Mouse (Mus musculus): ENCODE measurements around the gene Tgm3. TPM values are rescaled to one million over a fixed set of nuclear protein-coding genes. Genes with fewer than 3 reads are reported as not detected.

Tgm3 gene
- polyA plus RNA-seq, 1 experiment = 1.0 TPM

GRCm38 (mm10) chr2:130068228-130068627 lies 56.1 kb downstream of the Tgm3 start:
- no peak for TF ChIP-seq POLR2A (IDR thresholded peaks at IDR 0.05; ENCODE audit: control insufficient read depth, low read depth, low read length)
- no peak for TF ChIP-seq CTCF (IDR thresholded peaks at IDR 0.05; ENCODE audit: control insufficient read depth, insufficient read depth, insufficient replicate concordance, low read depth, low read length)
- H3K36me3 ChIP-seq (ENCODE audit: control insufficient read depth, insufficient read depth, low read length) = no peaks in the 10 kb centered on the region
- H3K27me3 ChIP-seq (ENCODE audit: control insufficient read depth, insufficient read depth, low read length) = no peaks in the 10 kb centered on the region
- H3K4me1 ChIP-seq (ENCODE audit: control insufficient read depth, insufficient read depth, low read length) = no peaks in the 10 kb centered on the region
- no peak overlapping the region for H3K27ac ChIP-seq (ENCODE audit: control insufficient read depth, insufficient read depth, low read depth, low read length)
- no peak overlapping the region for H3K4me3 ChIP-seq (ENCODE audit: control insufficient read depth, low read depth, low read length)

GRCm38 (mm10) chr2:130070396-130070795 lies 58.2 kb downstream of the Tgm3 start:
- no peak overlapping the region for H3K27ac ChIP-seq (ENCODE audit: control insufficient read depth, insufficient read depth, low read depth, low read length)
- no peaks in the 10 kb centered on the region for H3K36me3 ChIP-seq (ENCODE audit: control insufficient read depth, insufficient read depth, low read length)
- H3K27me3 ChIP-seq (ENCODE audit: control insufficient read depth, insufficient read depth, low read length) = no peaks in the 10 kb centered on the region
- H3K4me3 ChIP-seq (ENCODE audit: control insufficient read depth, low read depth, low read length) = no peak overlapping the region
- no peaks in the 10 kb centered on the region for H3K4me1 ChIP-seq (ENCODE audit: control insufficient read depth, insufficient read depth, low read length)
- no peak for TF ChIP-seq POLR2A (IDR thresholded peaks at IDR 0.05; ENCODE audit: control insufficient read depth, low read depth, low read length)
- no peak for TF ChIP-seq CTCF (IDR thresholded peaks at IDR 0.05; ENCODE audit: control insufficient read depth, insufficient read depth, insufficient replicate concordance, low read depth, low read length)

Other genes with a start within 250 kb of the Tgm3 start
- 129 and 130 TPM in 2 replicates for gene Stk35, start 211.8 kb upstream of the Tgm3 start, polyA plus RNA-seq (2012; rRNA removed)
- gene Tgm6, start 100.1 kb downstream of the Tgm3 start, polyA plus RNA-seq (2012; rRNA removed) = 0.23 and 0.35 TPM in 2 replicates
- gene Snrpb, start 167.1 kb downstream of the Tgm3 start, polyA plus RNA-seq (2012; rRNA removed) = 102 and 117 TPM in 2 replicates
- 0.07 and 0.19 TPM in 2 replicates for gene Tmc2, start 182.8 kb downstream of the Tgm3 start, polyA plus RNA-seq (2012; rRNA removed)

Measured in testis, adult 2 months (tissue).